Mouse (Mus musculus): ENCODE measurements around the gene Arf3.

- TF ChIP-seq CTCF (IDR thresholded peaks at IDR 0.05; ENCODE audit: low read depth, low read length) = no peak
- TF ChIP-seq POLR2A (IDR thresholded peaks at IDR 0.05; ENCODE audit: extremely low read depth, insufficient read depth, low read length) = no peak
Observed at GRCm38 (mm10) chr15:98742766-98743428, 20.1 kb downstream of the Arf3 start.

Data from liver, adult 2 months (tissue).